Mouse (Mus musculus) Patski (cell line): Measurements from ENCODE around the gene Akap6. TPM values are rescaled to one million over a fixed set of nuclear protein-coding genes. Genes with fewer than 3 reads are reported as not detected.

Experiments
- ATAC-seq: fragments of 100-300 bp; one replicate; pipeline ENCODE4 v1.8.0; 2021
- CTCF ChIA-PET: fragments of 350-600 bp; sonication (Branson Sonifier 250); formaldehyde crosslinking; loops from one replicate; lab custom pipeline; 2022; ENCODE audit warnings: inconsistent platforms; lab: Charles Lee
- POLR2A ChIA-PET: fragments of 350-600 bp; sonication (Branson Sonifier 250); formaldehyde crosslinking; loops from one replicate; lab custom pipeline; 2022; ENCODE audit warnings: antibody characterized with exemption, inconsistent platforms; lab: Charles Lee
- DNase-seq: peaks from one replicate; pipeline ENCODE4 v3.0.0-alpha.2; 2011; ENCODE audit warnings: low read depth, low spot score
- H3K27me3 ChIP-seq: fragments of 371-371 bp; one replicate; pipeline ENCODE4 v1.5.1; 2021
- CTCF ChIP-seq: fragments of 100-300 bp; IDR thresholded peaks from one replicate; pipeline ENCODE4 v1.5.1; 2021
- in situ Hi-C: fragments of 300-500 bp; cut with MboI; formaldehyde crosslinking; loops from 3 replicates; pipeline ENCODE4 v1.11.1; 2018; ENCODE audit warnings: low pct_unique_long_range_greater_than_20kb, mixed read lengths
- polyA plus RNA-seq: library from polyadenylated mRNA; unstranded; gene quantifications from one replicate; pipeline ENCODE4 v1.2.3, GENCODE M21; 2021

Gene Akap6
- polyA plus RNA-seq, 1 experiment from 2014 or later = 0.64 TPM

GRCm38 (mm10) chr12:53168189-53169003 is 469.2 kb downstream of the Akap6 start:
- CTCF ChIA-PET = interaction anchor here (1.8 kb wide), 1 partner anchor 11 kb away, joined by 4 read pairs; no protein-coding TSS in a partner anchor
- no peak for TF ChIP-seq CTCF
- H3K27me3 ChIP-seq = peaks cover 4% of the 10 kb centered on the region
- ATAC-seq = no peak
- POLR2A ChIA-PET = no interaction called here
- in situ Hi-C loops = no loop called here
- no peak for DNase-seq

- no peak for ATAC-seq
- no peak for TF ChIP-seq CTCF
- DNase-seq = no peak
- peaks cover 8% of the 10 kb centered on the region for H3K27me3 ChIP-seq
- in situ Hi-C loops = no loop called here
- POLR2A ChIA-PET = no interaction called here
- CTCF ChIA-PET = no interaction called here
These were observed 492.3 kb downstream of the Akap6 start for GRCm38 (mm10) chr12:53191435-53191834.

- in situ Hi-C loops = no loop called here
- ATAC-seq = no peak
- CTCF ChIA-PET = no interaction called here
- TF ChIP-seq CTCF = no peak
- no peak for DNase-seq
- H3K27me3 ChIP-seq = peaks cover 4% of the 10 kb centered on the region
- POLR2A ChIA-PET = no interaction called here
These were observed 494.5 kb downstream of the Akap6 start for GRCm38 (mm10) chr12:53193664-53194063.

Other genes starting within 250 kb of the Akap6 start
- gene Arhgap5, start 195.4 kb upstream of the Akap6 start, polyA plus RNA-seq = 62.2 TPM